ENCODE assay signal across 13 mouse cellular contexts in genomic region chr11:81111626-81112025, GRCm38 (mm10).
"Had no signal": no experiment of that assay in that cellular context is flagged by ENCODE, and none has a peak within 500 bp of the region (broad histone marks: within the 10 kb centered on the region; RNA-seq: fewer than 3 reads in every experiment).

No protein-coding gene starts in this region.

- DNase-seq: cerebellum, adult 2 months; cerebellum, adult 8-10 months; cerebellum, postnatal 25 days; cerebellum, postnatal 36 days; embryo, embryonic 11 days; forebrain, postnatal 0 days; gastrocnemius, adult 2 months; gastrocnemius, postnatal 10 days; gastrocnemius, postnatal 14 days; gastrocnemius, postnatal 25 days; gastrocnemius, postnatal 36 days; heart, adult 18-20 months; heart, adult 2 months had no signal
